ENCODE assay signal across 8 mouse cellular contexts in the genomic region with DNA sequence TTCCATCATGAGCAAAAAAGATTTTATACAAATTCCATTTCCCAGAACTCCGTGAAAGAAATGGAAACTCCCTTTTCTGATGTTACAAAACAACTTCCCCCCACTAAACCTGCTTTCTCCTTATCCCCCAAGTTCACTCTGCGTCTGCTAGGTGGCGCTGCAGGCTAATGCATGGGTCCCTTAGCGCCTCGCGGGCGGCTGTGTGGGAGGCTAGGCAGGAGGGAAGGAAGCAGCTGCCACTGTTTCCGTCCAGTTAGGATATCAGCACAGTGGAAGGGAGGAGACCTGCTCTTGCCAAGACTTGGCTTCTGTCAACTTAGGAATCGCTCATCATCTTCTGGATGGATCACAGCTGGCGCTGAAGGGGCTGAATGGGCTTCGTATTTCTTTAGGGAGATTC. TPM values are rescaled to one million over a fixed set of nuclear protein-coding genes. Genes with fewer than 3 reads are reported as not detected.
DNase-seq lines count a peak whose midpoint lies in the region; ATAC-seq and TF ChIP-seq lines count a peak whose summit lies in the region.

No protein-coding gene starts in this region.

- H3K9me3 ChIP-seq in ES-E14 (ENCODE audit: control insufficient read depth, insufficient read depth, low read depth, low read length), result no peaks in the 10 kb centered on the region
- no peaks in the 10 kb centered on the region for H3K9me3 ChIP-seq in lung, embryonic 14.5 days (ENCODE audit: low read depth, low read length)

- no peak overlapping the region for H3K4me3 ChIP-seq in ES-E14 (ENCODE audit: insufficient read depth in 1 of 2, low read depth in 1 of 2, low read length in 2 of 2, poor library complexity in 1 of 2, severe bottlenecking in 1 of 2)
- H3K4me3 ChIP-seq in lung, embryonic 14.5 days (ENCODE audit: low read depth, low read length), result no peak overlapping the region
- H3K4me3 ChIP-seq in olfactory bulb, adult 2 months (ENCODE audit: insufficient read depth, low read depth, low read length), result peak overlapping the region; percentile 44

- H3K27me3 ChIP-seq in lung, embryonic 14.5 days (ENCODE audit: insufficient read depth, low read length), result no peaks in the 10 kb centered on the region

- peak; percentile 100 for TF ChIP-seq CTCF in lung, embryonic 14.5 days (IDR thresholded peaks at IDR 0.05; ENCODE audit: low read depth)
- TF ChIP-seq CTCF in olfactory bulb, adult 2 months (IDR thresholded peaks at IDR 0.05; ENCODE audit: insufficient read depth, low read depth, low read length), result peak; percentile 95

- peaks cover 0 to 2% of the 10 kb centered on the region in 2 experiments; a peak in 3 of 4 replicates for H3K4me1 ChIP-seq in ES-E14 (ENCODE audit: control insufficient read depth in 2 of 2, insufficient read depth in 2 of 2, low read length in 2 of 2, poor library complexity in 1 of 2)
- peaks cover 6% of the 10 kb centered on the region; the same call in 1 of the 2 replicates for H3K4me1 ChIP-seq in lung, embryonic 14.5 days (ENCODE audit: insufficient read depth)
- 0 out of 2 replicates have a peak, but pooled peaks cover 2% of the 10 kb centered on the region for H3K4me1 ChIP-seq in olfactory bulb, adult 2 months (ENCODE audit: control insufficient read depth, insufficient read depth, low read length)

- in situ Hi-C loops in ES-E14 (cut with MboI; ENCODE audit: low sequenced_read_pairs in 2 of 2, unreplicated experiment in 2 of 2), result loop anchor here (5.0 to 25.0 kb wide), 3 partner anchors 303 to 528 kb away; no protein-coding TSS in a partner anchor

- WGBS in lung, embryonic 14.5 days, result 1% methylated on average over 11 of the region's 11 CpGs
- 1% methylated on average over 11 of the region's 11 CpGs for WGBS in olfactory bulb, adult 2 months

- ATAC-seq in frontal cortex, adult (ENCODE audit: low TSS enrichment), result peak; percentile 98
- peak; percentile 91 to 92 for ATAC-seq in hematopoietic stem cell, adult 5-6 weeks (replicated peaks in 1 of 2; ENCODE audit: insufficient read depth in 1 of 2, low FRiP score in 2 of 2, low TSS enrichment in 1 of 2, low read depth in 1 of 2, poor library complexity in 2 of 2, severe bottlenecking in 2 of 2)
- peak; percentile 99 for ATAC-seq in lung, embryonic 14.5 days (ENCODE audit: insufficient read depth)

- H3K36me3 ChIP-seq in ES-E14 (ENCODE audit: control insufficient read depth, insufficient read depth, low read length, poor library complexity, severe bottlenecking), result no peaks in the 10 kb centered on the region
- no peaks in the 10 kb centered on the region for H3K36me3 ChIP-seq in lung, embryonic 14.5 days (ENCODE audit: insufficient read depth)

- 0 out of 2 replicates have a peak overlapping the region, but pooled peaks have one; percentile 25 for H3K4me2 ChIP-seq in lung, embryonic 14.5 days

- DNase-seq in ES-E14 (ENCODE audit: low read depth, low spot score), result peak; percentile 88
- DNase-seq in cerebellum, adult 18-20 months, result peak; percentile 80 to 86
- DNase-seq in layer of hippocampus, adult 8-10 months (ENCODE audit: low spot score in 2 of 2), result peak; percentile 86 to 91
- peak; percentile 98 for DNase-seq in lung, embryonic 14.5 days
- peak; percentile 31 to 42 for DNase-seq in thymus, adult 18-20 months

- H3K27ac ChIP-seq in ES-E14 (ENCODE audit: insufficient read depth, low read depth, low read length, poor library complexity, severe bottlenecking), result no peak overlapping the region
- no peak overlapping the region for H3K27ac ChIP-seq in lung, embryonic 14.5 days (ENCODE audit: low read depth)
- no peak overlapping the region for H3K27ac ChIP-seq in olfactory bulb, adult 2 months (ENCODE audit: insufficient read depth, low read depth, low read length)

- no peak for TF ChIP-seq POLR2A in olfactory bulb, adult 2 months (IDR thresholded peaks at IDR 0.05; ENCODE audit: insufficient read depth, low read depth, low read length)

- H3K9ac ChIP-seq in ES-E14 (ENCODE audit: insufficient read depth, low read depth, low read length, poor library complexity, severe bottlenecking), result peak overlapping the region; percentile 54; the same call in 1 of the 2 replicates
- no peak overlapping the region for H3K9ac ChIP-seq in lung, embryonic 14.5 days

TF ChIP-seq in ES-E14, 5 proteins besides CTCF, POLR2A, EP300 and RAD21:
- TF ChIP-seq HCFC1 (IDR thresholded peaks at IDR 0.05; ENCODE audit: borderline replicate concordance, insufficient read depth, low read length) (no peak), MAFK (IDR thresholded peaks at IDR 0.05; ENCODE audit: insufficient read depth, low read depth, low read length) (no peak), CHD2 (IDR thresholded peaks at IDR 0.05; ENCODE audit: low read depth, low read length) (no peak), ZC3H11A (IDR thresholded peaks at IDR 0.05; ENCODE audit: borderline replicate concordance, low read depth, low read length) (peak; percentile 99), ZNF384 (IDR thresholded peaks at IDR 0.05; ENCODE audit: low read depth, low read length) (no peak)

RNA-seq across cellular contexts. Expression of a gene that starts 34.9 kb away (rescaled TPM):
- total RNA-seq in ES-E14 (2012; rRNA removed), result 0.21 and 1.0 TPM in 2 replicates
- total RNA-seq in hematopoietic stem cell, adult 5-6 weeks (2017), result not detected in 2 replicates
- total RNA-seq in layer of hippocampus, adult 8-10 months (2022), result 10 to 100 TPM in 2 of 4 experiments, 1 to 10 TPM in 2; 2.9 to 18.6 (median 9.1) TPM
- polyA plus RNA-seq in lung, embryonic 14.5 days (2014; fragmentation: Nextera tagmentation; extraction: Ambion mirVana), result 0.50 and 0.74 TPM in 2 replicates
- polyA plus RNA-seq in olfactory bulb, adult 2 months (2012; ENCODE audit: insufficient read depth, insufficient read length, low replicate concordance, missing spikeins), result not detected in 2 replicates

Comparison
In these comparisons a context has a peak if more than half of its experiments do, and no peak if none do; other contexts are left out.
1. DNase-seq: peak in every context shown above with its lines; median percentile 98 in lung, embryonic 14.5 days; 88 in layer of hippocampus, adult 8-10 months; 88 in ES-E14; 83 in cerebellum, adult 18-20 months; 36 in thymus, adult 18-20 months.